In the genomic region with DNA sequence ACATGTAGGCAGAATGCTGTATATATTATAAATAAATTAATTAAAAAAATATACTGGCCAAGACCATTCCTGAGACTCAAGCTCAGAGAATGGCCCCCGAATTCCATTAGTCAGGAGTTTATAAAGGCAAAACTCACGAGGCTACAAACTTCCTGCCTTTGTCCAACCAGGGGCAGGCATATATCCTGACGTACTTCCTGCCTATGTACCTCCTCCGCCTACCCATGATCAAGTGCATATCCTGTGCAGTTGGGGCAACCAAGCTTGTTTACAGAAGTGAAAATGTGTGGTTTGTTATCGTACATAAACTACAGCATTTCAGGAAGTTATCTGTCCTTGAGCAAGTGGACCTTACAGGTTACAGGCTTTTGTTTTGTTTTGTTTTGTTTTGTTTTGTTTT, we compare ENCODE assay signal across 13 mouse cellular contexts. TPM values are rescaled to one million over a fixed set of nuclear protein-coding genes. Genes with fewer than 3 reads are reported as not detected.
A peak's percentile ranks its signal among the peaks of the same experiment; 100 is the strongest.
DNase-seq lines count a peak whose midpoint lies in the region; ATAC-seq and TF ChIP-seq lines count a peak whose summit lies in the region.
"Had no signal": no experiment of that assay in that cellular context is flagged by ENCODE, and none has a peak within 500 bp of the region (broad histone marks: within the 10 kb centered on the region; RNA-seq: fewer than 3 reads in every experiment).

No protein-coding gene starts in this region.

- no peak overlapping the region for H3K27ac ChIP-seq in liver, adult 2 months (replicated peaks; ENCODE audit: insufficient read depth, low read depth, low read length)
- no peak overlapping the region for H3K27ac ChIP-seq in CH12.LX (ENCODE audit: insufficient read depth, low read depth)
- no peak overlapping the region for H3K27ac ChIP-seq in liver, embryonic 16.5 days (ENCODE audit: low read length)
- H3K27ac ChIP-seq in intestine, embryonic 16.5 days (ENCODE audit: low read length), result no peak overlapping the region
- H3K27ac ChIP-seq: embryonic facial prominence, embryonic 15.5 days; heart, embryonic 15.5 days had no signal

- no peak for TF ChIP-seq CTCF in liver, adult 2 months (IDR thresholded peaks at IDR 0.05; ENCODE audit: low read depth, low read length)
- no peak for TF ChIP-seq CTCF in CH12.LX (conservative IDR thresholded peaks at IDR 0.05 in 1 of 2, IDR thresholded peaks at IDR 0.05 in 1 of 2; ENCODE audit: low read depth in 2 of 2, low read length in 2 of 2)

- H3K27me3 ChIP-seq in liver, adult 2 months (ENCODE audit: control insufficient read depth, insufficient read depth, low read length), result no peaks in the 10 kb centered on the region
- H3K27me3 ChIP-seq in CH12.LX (replicated peaks), result no peaks in the 10 kb centered on the region
- H3K27me3 ChIP-seq in liver, embryonic 16.5 days (ENCODE audit: control insufficient read depth, insufficient read depth, low read depth, low read length), result no peaks in the 10 kb centered on the region
- no peaks in the 10 kb centered on the region for H3K27me3 ChIP-seq in intestine, embryonic 16.5 days (replicated peaks; ENCODE audit: control insufficient read depth, insufficient read depth, low read length)
- H3K27me3 ChIP-seq: embryonic facial prominence, embryonic 15.5 days; heart, embryonic 15.5 days had no signal

- no peak for TF ChIP-seq POLR2A in liver, adult 2 months (IDR thresholded peaks at IDR 0.05; ENCODE audit: extremely low read depth, insufficient read depth, low read length)
- TF ChIP-seq POLR2A in CH12.LX (IDR thresholded peaks at IDR 0.05; ENCODE audit: low read depth, low read length), result peak; percentile 86

- no peaks in the 10 kb centered on the region for H3K9me3 ChIP-seq in CH12.LX (replicated peaks; ENCODE audit: low read length)
- H3K9me3 ChIP-seq in liver, embryonic 16.5 days (replicated peaks; ENCODE audit: control insufficient read depth, low read length), result no peaks in the 10 kb centered on the region
- H3K9me3 ChIP-seq in intestine, embryonic 16.5 days (ENCODE audit: control insufficient read depth, low read length), result no peaks in the 10 kb centered on the region
- H3K9me3 ChIP-seq: embryonic facial prominence, embryonic 15.5 days; heart, embryonic 15.5 days had no signal

- no peaks in the 10 kb centered on the region for H3K36me3 ChIP-seq in liver, adult 2 months (ENCODE audit: control insufficient read depth, insufficient read depth, low read length)
- H3K36me3 ChIP-seq in CH12.LX (replicated peaks in 1 of 2; ENCODE audit: control insufficient read depth in 1 of 2, insufficient read depth in 1 of 2, low read length in 1 of 2), result peaks cover 0 to 36% of the 10 kb centered on the region in 2 experiments
- no peaks in the 10 kb centered on the region for H3K36me3 ChIP-seq in liver, embryonic 16.5 days (ENCODE audit: control insufficient read depth, insufficient read depth)
- H3K36me3 ChIP-seq in intestine, embryonic 16.5 days (ENCODE audit: control insufficient read depth, insufficient read depth, low read length), result no peaks in the 10 kb centered on the region
- H3K36me3 ChIP-seq: embryonic facial prominence, embryonic 15.5 days; heart, embryonic 15.5 days had no signal

- dilution Hi-C loops in CH12.LX (cut with MboI; ENCODE audit: extremely low pct_ligation_motif_present, extremely low pct_unique_long_range_greater_than_20kb, low sequenced_read_pairs), result loop anchor here (10.0 kb wide), 1 partner anchor 52 kb away; no protein-coding TSS in a partner anchor

- no peaks in the 10 kb centered on the region for H3K4me1 ChIP-seq in liver, adult 2 months (ENCODE audit: control insufficient read depth, insufficient read depth, low read length)
- peaks cover 17 to 66% of the 10 kb centered on the region in 2 experiments for H3K4me1 ChIP-seq in CH12.LX (ENCODE audit: control insufficient read depth in 1 of 2, insufficient read depth in 2 of 2)
- H3K4me1 ChIP-seq in liver, embryonic 16.5 days (ENCODE audit: control insufficient read depth, low read depth, low read length), result no peaks in the 10 kb centered on the region
- H3K4me1 ChIP-seq in intestine, embryonic 16.5 days (ENCODE audit: control insufficient read depth, insufficient read depth, low read length), result no peaks in the 10 kb centered on the region
- H3K4me1 ChIP-seq: embryonic facial prominence, embryonic 15.5 days; heart, embryonic 15.5 days had no signal

- peak; percentile 45 for DNase-seq in liver, adult 2 months (ENCODE audit: extremely low read depth, low read depth, low spot score)
- DNase-seq in liver (no peak), CH12.LX (ENCODE audit: extremely low read depth) (peak; percentile 97)
- DNase-seq in natural killer cell, adult 2 months (ENCODE audit: low spot score in 2 of 2), result peak; percentile 36 to 51
- DNase-seq in layer of hippocampus, adult 9-10 months (ENCODE audit: low spot score), result no peak
- DNase-seq in frontal cortex, postnatal 25 days (ENCODE audit: low spot score in 2 of 2), result no peak
- DNase-seq: adrenal gland, postnatal 36 days; cerebellum, adult 9-11 months; kidney, adult 18-20 months had no signal

- peak overlapping the region; percentile 78; the same call in 1 of the 2 replicates for H3K4me2 ChIP-seq in CH12.LX (ENCODE audit: insufficient read depth, low read depth, poor library complexity, severe bottlenecking)
- no peak overlapping the region for H3K4me2 ChIP-seq in liver, embryonic 16.5 days (ENCODE audit: low read depth, low read length)
- H3K4me2 ChIP-seq in intestine, embryonic 16.5 days (ENCODE audit: low read depth, low read length), result no peak overlapping the region
- H3K4me2 ChIP-seq: embryonic facial prominence, embryonic 15.5 days; heart, embryonic 15.5 days had no signal

- ATAC-seq in liver, embryonic 16.5 days (ENCODE audit: low read depth), result peak; percentile 27; the same call in 1 of the 2 replicates
- ATAC-seq in intestine, embryonic 16.5 days, result no peak

- no peak overlapping the region for H3K4me3 ChIP-seq in liver, adult 2 months (ENCODE audit: insufficient read depth, low read depth, low read length)
- peak overlapping the region; percentile 59 to 63 (median 63) for H3K4me3 ChIP-seq in CH12.LX (replicated peaks in 1 of 3; ENCODE audit: low read depth in 2 of 3, low read length in 2 of 3, poor library complexity in 1 of 3)
- H3K4me3 ChIP-seq in liver, embryonic 16.5 days (ENCODE audit: low read depth, low read length), result no peak overlapping the region
- H3K4me3 ChIP-seq in intestine, embryonic 16.5 days (ENCODE audit: low read length), result no peak overlapping the region
- H3K4me3 ChIP-seq: embryonic facial prominence, embryonic 15.5 days; heart, embryonic 15.5 days had no signal

- WGBS in liver, adult 2 months, result 71% methylated on average over 5 of the region's 5 CpGs
- WGBS in liver, embryonic 16.5 days (ENCODE audit: insufficient replicate concordance), result 21% methylated on average over 5 of the region's 5 CpGs
- WGBS in intestine, embryonic 16.5 days, result 75% methylated on average over 5 of the region's 5 CpGs

- no peaks in the 10 kb centered on the region for H3K79me2 ChIP-seq in liver, adult 2 months (ENCODE audit: control insufficient read depth, insufficient read depth, low read length)
- peaks cover 4% of the 10 kb centered on the region for H3K79me2 ChIP-seq in CH12.LX (replicated peaks; ENCODE audit: control insufficient read depth, extremely low read depth, insufficient read depth, poor library complexity, severe bottlenecking)

- TF ChIP-seq RAD21 in CH12.LX (IDR thresholded peaks at IDR 0.05; ENCODE audit: low read depth, low read length), result no peak

- in situ Hi-C loops in CH12.LX (cut with MboI; ENCODE audit: low pct_ligation_motif_present, low pct_unique_long_range_greater_than_20kb, low sequenced_read_pairs), result loop anchor here (5.0 to 10.0 kb wide), 3 partner anchors 36 to 172 kb away; no protein-coding TSS in a partner anchor

- no peak for TF ChIP-seq EP300 in CH12.LX (IDR thresholded peaks at IDR 0.05; ENCODE audit: low read length)

- no peak overlapping the region for H3K9ac ChIP-seq in liver, adult 2 months (ENCODE audit: low read depth, low read length)
- H3K9ac ChIP-seq in CH12.LX (ENCODE audit: insufficient read depth, low read depth), result peak overlapping the region; percentile 62; the same call in 1 of the 2 replicates
- H3K9ac ChIP-seq in liver, embryonic 16.5 days (ENCODE audit: low read depth, low read length), result no peak overlapping the region
- H3K9ac ChIP-seq in intestine, embryonic 16.5 days (ENCODE audit: low read depth, low read length), result no peak overlapping the region
- H3K9ac ChIP-seq: embryonic facial prominence, embryonic 15.5 days; heart, embryonic 15.5 days had no signal

TF ChIP-seq in CH12.LX, 34 proteins besides CTCF, POLR2A, EP300 and RAD21 (continues in another document):
- no peak for TF ChIP-seq UBTF (IDR thresholded peaks at IDR 0.05; ENCODE audit: low read depth, low read length)
- TF ChIP-seq USF1 (IDR thresholded peaks at IDR 0.05; ENCODE audit: low read depth, low read length), result no peak
- TF ChIP-seq NELFE (IDR thresholded peaks at IDR 0.05; ENCODE audit: low read depth, low read length), result peak; percentile 50; the same call in 1 of the 2 replicates
- TF ChIP-seq JUN (IDR thresholded peaks at IDR 0.05; ENCODE audit: insufficient read depth, low read depth, low read length), result no peak
- TF ChIP-seq ETS1 (conservative IDR thresholded peaks at IDR 0.05; ENCODE audit: low read depth, low read length), result no peak
- no peak for TF ChIP-seq ZNF384 (IDR thresholded peaks at IDR 0.05; ENCODE audit: low read depth, low read length)
- TF ChIP-seq MAX (IDR thresholded peaks at IDR 0.05; ENCODE audit: low read length), result no peak
- TF ChIP-seq MEF2A (IDR thresholded peaks at IDR 0.05; ENCODE audit: borderline replicate concordance, low read depth, low read length), result peak; percentile 53; the same call in 1 of the 2 replicates
- TF ChIP-seq NRF1 (IDR thresholded peaks at IDR 0.05; ENCODE audit: low read depth, low read length), result no peak
- no peak for TF ChIP-seq POLR2AphosphoS2 (IDR thresholded peaks at IDR 0.05; ENCODE audit: low read depth, low read length)
- TF ChIP-seq GABPA (IDR thresholded peaks at IDR 0.05; ENCODE audit: insufficient replicate concordance, low read depth, low read length), result no peak
- TF ChIP-seq HCFC1 (IDR thresholded peaks at IDR 0.05; ENCODE audit: low read depth, low read length), result peak; percentile 89
- TF ChIP-seq MXI1 (IDR thresholded peaks at IDR 0.05; ENCODE audit: low read depth, low read length), result no peak
- TF ChIP-seq TCF12 (IDR thresholded peaks at IDR 0.05; ENCODE audit: low read depth, low read length), result 0 out of 2 replicates have a peak, but pooled peaks have one; percentile 23
- TF ChIP-seq PAX5 (IDR thresholded peaks at IDR 0.05; ENCODE audit: low read length), result no peak

RNA-seq across cellular contexts. Expression of a gene that starts 32.0 kb away (rescaled TPM):
- 3.1 and 6.2 TPM in 2 replicates for total RNA-seq in liver, adult 2 months (2014; rRNA removed)
- polyA plus RNA-seq in liver, adult 2 months (2012; rRNA removed), result 7.7 and 8.1 TPM in 2 replicates
- total RNA-seq in CH12.LX (2012; rRNA removed) (41.6 and 49.7 TPM in 2 replicates), CH12.LX (2014; rRNA removed) (11.3 and 13.2 TPM in 2 replicates)
- polyA plus RNA-seq in CH12.LX (2012; ENCODE audit: insufficient read length, low read depth), result 26.6 and 27.2 TPM in 2 replicates
- 1.1 and 1.3 TPM in 2 replicates for polyA plus RNA-seq in liver, embryonic 16.5 days (2015; fragmentation: Nextera tagmentation; extraction: Ambion mirVana)
- 1.3 and 2.0 TPM in 2 replicates for polyA plus RNA-seq in intestine, embryonic 16.5 days (2015; fragmentation: Nextera tagmentation; extraction: Ambion mirVana)

Comparison
In these comparisons a context has a peak if more than half of its experiments do, and no peak if none do; other contexts are left out.
1. DNase-seq: peak in liver, adult 2 months (single experiment), CH12.LX (single experiment) and natural killer cell, adult 2 months (2 of 2); none in liver (single experiment), layer of hippocampus, adult 9-10 months (single experiment) and frontal cortex, postnatal 25 days (0 of 2).
2. H3K4me3 ChIP-seq: peak in CH12.LX (3 of 3); none in liver, adult 2 months (single experiment), liver, embryonic 16.5 days (single experiment) and intestine, embryonic 16.5 days (single experiment).